Mouse (Mus musculus) left cerebral cortex, postnatal 4 days (tissue): ENCODE results near the gene Pde4d. TPM values are rescaled to one million over a fixed set of nuclear protein-coding genes. Genes with fewer than 3 reads are reported as not detected.

Experiments
- DNase-seq: peaks from one replicate; pipeline ENCODE4 v3.0.0-alpha.2; 2022
- intact Hi-C: fragments of 180-260 bp; cut with DNase I; formaldehyde crosslinking; loops from one replicate; pipeline ENCODE4 v1.15.1; 2025
- total RNA-seq, 2 experiments: library from RNA; stranded (reverse); gene quantifications; 2 replicates each; pipeline ENCODE4 v1.2.3; 2021

Pde4d gene
- total RNA-seq = 100 to 1,000 TPM; 107 to 117 TPM

GRCm38 (mm10) chr13:108449116-108450097 is at the start of gene Pde4d:
TSS of gene Pde4d (plus strand) at chr13:108449948.
- intact Hi-C loops = no loop called here

GRCm38 (mm10) chr13:108403197-108403596 is 46.6 kb upstream of the Pde4d start:
- intact Hi-C loops = no loop called here
- no peak for DNase-seq

More at GRCm38 (mm10) chr13:108449116-108450097, at the start of gene Pde4d:
- no peak for DNase-seq

- intact Hi-C loops = no loop called here
- no peak for DNase-seq
Observed at GRCm38 (mm10) chr13:108404372-108404771, 45.4 kb upstream of the Pde4d start.

GRCm38 (mm10) chr13:108415464-108415863 is 34.3 kb upstream of the Pde4d start:
- intact Hi-C loops = no loop called here
- DNase-seq = no peak

- DNase-seq = no peak
- intact Hi-C loops = no loop called here
Observed at GRCm38 (mm10) chr13:108418741-108419507, 30.8 kb upstream of the Pde4d start.

GRCm38 (mm10) chr13:108426322-108426721 is 23.4 kb upstream of the Pde4d start:
- intact Hi-C loops = no loop called here
- no peak for DNase-seq

GRCm38 (mm10) chr13:108428809-108429208 is 20.9 kb upstream of the Pde4d start:
- intact Hi-C loops = no loop called here
- no peak for DNase-seq

- intact Hi-C loops = no loop called here
- no peak for DNase-seq
Observed at GRCm38 (mm10) chr13:108429623-108430022, 20.1 kb upstream of the Pde4d start.

- DNase-seq = no peak
- intact Hi-C loops = no loop called here
Observed at GRCm38 (mm10) chr13:108431776-108432175, 18.0 kb upstream of the Pde4d start.

- intact Hi-C loops = no loop called here
Observed at GRCm38 (mm10) chr13:108435687-108436086, 14.1 kb upstream of the Pde4d start.

GRCm38 (mm10) chr13:108437424-108437823 is 12.3 kb upstream of the Pde4d start:
- no peak for DNase-seq
- intact Hi-C loops = no loop called here

More at GRCm38 (mm10) chr13:108435687-108436086, 14.1 kb upstream of the Pde4d start:
- no peak for DNase-seq

- intact Hi-C loops = no loop called here
- no peak for DNase-seq
Observed at GRCm38 (mm10) chr13:108439012-108439411, 10.7 kb upstream of the Pde4d start.

GRCm38 (mm10) chr13:108448348-108448931 is 1.3 kb upstream of the Pde4d start:
- intact Hi-C loops = no loop called here

GRCm38 (mm10) chr13:108451122-108451521 is 1.4 kb downstream of the Pde4d start:
- DNase-seq = no peak
- intact Hi-C loops = no loop called here

More at GRCm38 (mm10) chr13:108448348-108448931, 1.3 kb upstream of the Pde4d start:
- DNase-seq = no peak

GRCm38 (mm10) chr13:108453064-108453919 is 3.5 kb downstream of the Pde4d start:
- DNase-seq = no peak
- intact Hi-C loops = no loop called here

- no peak for DNase-seq
- intact Hi-C loops = no loop called here
Observed at GRCm38 (mm10) chr13:108462518-108462917, 12.8 kb downstream of the Pde4d start.

- no peak for DNase-seq
- intact Hi-C loops = no loop called here
Observed at GRCm38 (mm10) chr13:108465755-108466154, 16.0 kb downstream of the Pde4d start.

- intact Hi-C loops = no loop called here
- DNase-seq = no peak
Observed at GRCm38 (mm10) chr13:108467046-108467445, 17.3 kb downstream of the Pde4d start.

- intact Hi-C loops = no loop called here
Observed at GRCm38 (mm10) chr13:108480451-108480850, 30.7 kb downstream of the Pde4d start.

GRCm38 (mm10) chr13:108485036-108485435 is 35.3 kb downstream of the Pde4d start:
- no peak for DNase-seq
- intact Hi-C loops = no loop called here

More at GRCm38 (mm10) chr13:108480451-108480850, 30.7 kb downstream of the Pde4d start:
- no peak for DNase-seq
